Mouse (Mus musculus) gastrocnemius, postnatal 14 days (tissue): ENCODE data around the gene Asic2. TPM values are rescaled to one million over a fixed set of nuclear protein-coding genes. Genes with fewer than 3 reads are reported as not detected.
"Not testable (repeated sequence)": the region's sequence is repeated elsewhere in the genome, so short reads cannot be mapped to it uniquely, and the experiment has no call there.

Source experiments
- DNase-seq: peaks from one replicate; pipeline ENCODE4 v3.0.0; 2021; ENCODE audit warnings: mixed read lengths
- intact Hi-C: fragments of 180-260 bp; cut with DNase I; formaldehyde crosslinking; loops from one replicate; pipeline ENCODE4 v1.15.1; 2025; ENCODE audit warnings: low total_unique reads
- total RNA-seq, 2 experiments: library from RNA; stranded (reverse); gene quantifications; 2 replicates each; pipeline ENCODE4 v1.2.3; 2021

The Asic2 gene
- total RNA-seq, 2 experiments from 2014 or later, result 0.06 TPM; not detected in 1

- intact Hi-C loops, result no loop called here
- DNase-seq, result no peak
These were observed 557.0 kb downstream of the Asic2 start for GRCm38 (mm10) chr11:81411251-81411650.

DNA sequence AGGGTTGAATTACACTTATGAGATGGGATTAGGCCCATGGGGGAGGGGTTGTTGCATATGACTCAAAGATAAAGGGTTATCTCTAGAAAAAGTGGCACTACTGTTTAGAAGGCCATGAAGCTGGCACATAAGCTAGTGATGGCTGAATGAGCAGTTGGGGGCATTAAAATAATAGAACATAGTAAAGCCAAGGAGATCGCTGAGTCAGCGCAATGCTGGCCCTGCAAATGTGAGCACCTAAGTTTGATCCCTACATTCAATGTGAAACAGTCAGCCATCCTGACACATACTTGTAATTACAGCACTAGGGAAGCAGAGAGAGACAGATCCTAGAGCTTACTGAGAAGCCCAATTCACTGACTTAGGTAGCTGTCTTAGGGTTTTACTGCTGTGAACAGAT lies 562.3 kb downstream of the Asic2 start:
- intact Hi-C loops, result no loop called here

DNA sequence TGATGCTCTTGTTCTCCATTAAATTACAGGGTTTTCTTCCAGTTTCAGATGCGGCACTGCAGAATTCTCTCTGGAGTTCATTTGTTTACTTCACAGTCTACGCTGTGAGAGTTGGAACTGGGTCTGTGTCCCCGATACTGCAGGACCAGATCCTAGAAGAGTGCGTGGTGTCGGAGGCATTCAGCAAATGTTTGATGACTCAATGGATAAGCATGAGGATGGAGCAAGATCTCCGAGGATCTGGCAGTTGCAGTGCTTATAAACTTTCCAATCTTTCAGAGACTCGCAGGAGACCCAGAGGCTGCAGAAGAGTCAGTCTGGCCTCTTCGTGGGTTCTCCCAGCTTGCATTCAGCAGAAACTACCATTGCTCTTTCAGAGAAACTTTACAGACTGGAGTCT lies 566.0 kb downstream of the Asic2 start:
- no peak for DNase-seq
- intact Hi-C loops, result no loop called here

More for the DNA sequence above, 562.3 kb downstream of the Asic2 start:
- DNase-seq, result no peak

GRCm38 (mm10) chr11:81392855-81393254 lies 575.4 kb downstream of the Asic2 start:
- DNase-seq, result no peak
- intact Hi-C loops, result no loop called here

GRCm38 (mm10) chr11:81386185-81386584 lies 582.1 kb downstream of the Asic2 start:
- intact Hi-C loops, result no loop called here
- DNase-seq, result no peak

DNA sequence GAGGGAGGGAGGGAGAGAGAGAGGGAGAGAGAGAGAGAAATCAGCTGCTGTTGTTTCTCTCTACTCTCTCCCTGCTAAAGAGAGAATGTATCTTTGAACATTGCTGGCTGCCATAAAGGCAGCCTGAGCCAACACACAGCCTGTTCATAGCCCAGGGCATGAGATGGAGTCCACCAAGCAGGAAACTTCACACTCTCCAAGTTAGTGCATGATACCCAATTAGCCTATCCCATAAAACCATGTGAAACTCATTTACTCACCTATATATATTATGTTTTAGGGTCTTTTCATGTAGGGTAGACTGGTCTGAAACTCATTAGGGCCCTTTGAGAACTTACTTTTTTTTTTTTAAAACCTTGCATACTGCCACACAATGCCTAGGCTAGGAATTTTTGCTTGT lies 582.7 kb downstream of the Asic2 start:
- intact Hi-C loops, result no loop called here
- DNase-seq, result no peak

DNA sequence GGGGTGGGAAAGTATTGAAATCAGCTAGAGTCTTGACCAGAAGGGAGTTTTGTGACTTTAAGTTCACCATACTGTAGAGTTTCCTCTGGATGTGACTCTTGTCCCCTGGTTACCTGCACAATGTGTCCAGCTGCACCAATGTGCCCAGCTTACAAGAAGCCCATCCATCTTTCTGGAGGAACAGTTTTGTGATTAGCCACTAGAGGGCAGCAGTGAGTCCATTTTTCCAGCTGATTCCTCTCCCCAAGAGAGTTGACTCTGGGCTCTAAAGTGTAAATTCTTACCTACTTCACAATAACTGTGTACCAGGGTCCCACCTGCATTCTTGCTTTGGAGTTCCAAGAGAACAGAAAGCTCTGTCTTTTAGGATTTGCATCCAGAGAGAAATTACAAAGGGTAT lies 593.4 kb downstream of the Asic2 start:
- intact Hi-C loops, result no loop called here
- DNase-seq, result peak; percentile 15

- intact Hi-C loops, result no loop called here
These were observed 594.1 kb downstream of the Asic2 start for GRCm38 (mm10) chr11:81374003-81374710.

GRCm38 (mm10) chr11:81371545-81371944 lies 596.7 kb downstream of the Asic2 start:
- DNase-seq, result peak; percentile 17
- intact Hi-C loops, result no loop called here

More at GRCm38 (mm10) chr11:81374003-81374710, 594.1 kb downstream of the Asic2 start:
- no peak for DNase-seq

- intact Hi-C loops, result no loop called here
- no peak for DNase-seq
These were observed 597.8 kb downstream of the Asic2 start for GRCm38 (mm10) chr11:81370426-81370810.

GRCm38 (mm10) chr11:81369497-81370425 lies 598.5 kb downstream of the Asic2 start:
- DNase-seq, result no peak
- intact Hi-C loops, result no loop called here

DNA sequence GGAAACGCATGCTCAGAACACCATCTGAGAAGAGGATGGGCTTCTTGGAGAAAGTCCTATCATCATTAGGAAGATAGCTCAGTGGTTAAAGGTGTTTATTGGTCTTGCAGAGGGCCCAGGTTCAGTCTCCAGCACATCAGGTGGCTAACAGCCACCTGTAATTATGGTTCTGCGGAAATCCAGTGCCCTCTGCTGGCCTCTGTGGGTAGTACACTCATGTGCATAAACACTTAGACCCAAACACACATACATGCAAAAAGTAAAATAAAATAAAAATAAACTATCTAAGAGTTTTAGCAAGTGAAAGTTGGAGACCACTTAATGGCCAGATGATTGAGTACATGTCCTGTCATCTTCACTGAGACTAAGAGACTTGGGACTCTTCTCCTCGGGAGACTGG lies 603.8 kb downstream of the Asic2 start:
- intact Hi-C loops, result no loop called here
- no peak for DNase-seq

DNA sequence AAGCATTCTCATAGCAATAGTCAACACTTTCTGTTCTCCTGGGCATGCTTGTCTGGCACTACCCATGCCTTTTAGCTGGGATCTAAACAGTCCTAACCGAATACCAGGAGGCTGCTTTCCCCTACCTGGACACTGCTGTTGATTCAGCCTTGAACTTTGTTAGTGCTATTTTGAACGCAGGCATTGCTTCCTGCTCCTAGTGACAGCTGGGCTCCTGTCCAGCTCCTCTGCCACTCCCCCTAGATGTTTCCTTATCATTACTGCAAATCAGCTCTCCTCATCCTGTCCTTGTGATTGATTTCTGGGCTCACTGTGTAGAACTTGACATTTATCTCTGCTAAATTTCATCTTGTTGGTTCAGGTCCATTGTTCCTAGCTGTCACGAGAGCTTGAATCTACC lies 605.8 kb downstream of the Asic2 start:
- intact Hi-C loops, result no loop called here
- no peak for DNase-seq

DNA sequence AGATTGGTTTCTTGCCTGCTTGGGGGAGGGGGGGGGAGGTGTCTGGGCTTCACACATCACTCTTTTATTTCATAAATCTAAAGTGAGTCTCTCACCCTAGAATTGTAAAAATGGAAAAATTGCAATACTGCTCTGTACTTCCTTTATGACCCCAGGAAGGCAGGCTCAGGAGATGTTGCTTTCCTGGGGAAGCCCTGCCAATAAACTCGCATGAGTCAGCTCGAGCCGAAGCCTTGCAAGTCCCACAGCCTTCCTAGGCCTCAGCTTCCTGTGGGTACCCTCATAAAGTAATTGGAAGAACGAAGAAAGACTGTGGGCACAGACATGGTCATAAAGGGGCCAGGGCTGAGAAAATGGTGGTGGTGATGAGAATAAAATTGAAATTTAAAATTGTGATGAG lies 607.2 kb downstream of the Asic2 start:
- DNase-seq, result no peak
- intact Hi-C loops, result no loop called here

DNA sequence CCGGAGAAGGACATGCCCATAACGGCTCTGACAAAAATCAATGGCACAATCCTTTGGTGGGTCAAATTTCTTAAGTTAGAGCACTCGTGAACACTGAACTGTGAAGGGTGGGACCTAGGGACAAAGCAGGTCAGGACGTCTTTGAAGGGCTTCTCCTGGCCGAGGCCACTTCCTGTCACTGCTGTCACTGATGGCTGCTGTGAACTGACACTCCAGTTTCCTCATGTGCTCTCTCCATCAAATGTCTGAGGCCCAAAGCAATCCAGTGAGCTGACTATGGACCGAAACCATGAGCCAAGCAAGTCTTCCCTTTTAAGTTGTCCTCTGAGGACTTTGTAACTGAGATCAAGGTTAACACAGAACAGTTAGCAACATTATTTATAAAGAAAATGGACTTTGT lies 617.8 kb downstream of the Asic2 start:
- DNase-seq, intact Hi-C loops: not testable (repeated sequence)

DNA sequence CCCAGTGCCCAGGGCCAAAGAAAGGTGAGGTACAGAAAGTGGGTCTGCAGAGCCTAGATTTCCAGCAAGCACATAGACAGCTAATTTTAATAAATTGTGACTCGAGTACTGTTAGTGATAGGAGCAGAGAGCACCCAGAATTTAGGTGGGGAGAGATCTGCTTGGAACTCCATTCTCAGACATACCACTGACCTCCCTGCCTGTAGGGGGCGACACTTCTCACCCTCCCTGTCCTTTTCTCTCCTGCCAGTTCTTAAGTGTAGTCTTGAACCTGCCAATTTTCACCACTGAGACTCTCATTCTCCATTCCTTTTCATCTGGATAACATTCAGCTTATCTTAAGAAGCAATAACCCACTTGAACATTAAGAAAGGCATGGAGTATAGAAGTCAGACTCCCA lies 636.3 kb downstream of the Asic2 start:
- DNase-seq, result no peak
- intact Hi-C loops, result no loop called here

DNA sequence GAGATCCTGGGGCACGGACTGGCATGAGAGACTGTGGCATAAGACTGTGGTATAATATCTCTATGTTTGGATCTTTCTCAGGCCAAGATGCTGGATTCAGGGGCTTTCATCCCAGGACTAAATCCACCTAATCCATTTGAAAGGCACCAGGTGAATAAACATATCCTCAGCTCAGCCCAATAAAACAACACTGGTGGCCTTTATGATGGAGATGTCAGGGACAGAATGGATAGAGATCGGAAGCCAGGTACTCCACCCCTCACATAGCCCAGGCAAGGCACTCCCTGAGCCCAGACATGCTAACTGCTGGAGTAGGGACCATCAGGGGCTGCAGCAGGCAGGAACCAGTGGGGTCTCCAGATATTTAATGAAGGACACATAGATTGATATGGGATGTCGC lies 637.3 kb downstream of the Asic2 start:
- intact Hi-C loops, result no loop called here
- no peak for DNase-seq

GRCm38 (mm10) chr11:81328088-81328487 lies 640.2 kb downstream of the Asic2 start:
- intact Hi-C loops, result no loop called here
- DNase-seq, result no peak

GRCm38 (mm10) chr11:81323146-81323545 lies 645.1 kb downstream of the Asic2 start:
- no peak for DNase-seq
- intact Hi-C loops, result no loop called here

GRCm38 (mm10) chr11:81322466-81322865 lies 645.8 kb downstream of the Asic2 start:
- no peak for DNase-seq
- intact Hi-C loops, result no loop called here

GRCm38 (mm10) chr11:81290041-81290440 lies 678.2 kb downstream of the Asic2 start:
- intact Hi-C loops, result no loop called here

More at GRCm38 (mm10) chr11:81290041-81290440, 678.2 kb downstream of the Asic2 start:
- no peak for DNase-seq
